Mouse (Mus musculus): ENCODE results near the gene Dera. TPM values are rescaled to one million over a fixed set of nuclear protein-coding genes. Genes with fewer than 3 reads are reported as not detected.

Gene Dera
- polyA plus RNA-seq, 1 experiment from 2014 or later, result 59.9 TPM

- H3K4me2 ChIP-seq, result no peak overlapping the region
- H3K9me3 ChIP-seq (ENCODE audit: control insufficient read depth, low read length), result no peaks in the 10 kb centered on the region
- H3K9ac ChIP-seq (ENCODE audit: low read length), result no peak overlapping the region
- DNase-seq (ENCODE audit: low spot score, missing footprints) (peak; percentile 65), ATAC-seq (ENCODE audit: low FRiP score) (no peak)
- H3K4me1 ChIP-seq (ENCODE audit: control insufficient read depth, insufficient read depth, low read length), result no peaks in the 10 kb centered on the region
- no peaks in the 10 kb centered on the region for H3K36me3 ChIP-seq (ENCODE audit: control insufficient read depth, insufficient read depth, low read length)
- no peaks in the 10 kb centered on the region for H3K27me3 ChIP-seq (ENCODE audit: control insufficient read depth, insufficient read depth, low read length)
- H3K4me3 ChIP-seq (ENCODE audit: low read depth, low read length), result no peak overlapping the region
- H3K27ac ChIP-seq (ENCODE audit: low read depth, low read length), result no peak overlapping the region
Measured at GRCm38 (mm10) chr6:137897671-137898070, 143.3 kb downstream of the Dera start.

GRCm38 (mm10) chr6:137901255-137901654, 146.9 kb downstream of the Dera start:
- no peak for DNase-seq (ENCODE audit: low spot score, missing footprints)
- no peak overlapping the region for H3K4me2 ChIP-seq
- H3K27ac ChIP-seq (ENCODE audit: low read depth, low read length), result no peak overlapping the region
- H3K27me3 ChIP-seq (ENCODE audit: control insufficient read depth, insufficient read depth, low read length), result no peaks in the 10 kb centered on the region
- H3K36me3 ChIP-seq (ENCODE audit: control insufficient read depth, insufficient read depth, low read length), result no peaks in the 10 kb centered on the region
- H3K4me3 ChIP-seq (ENCODE audit: low read depth, low read length), result no peak overlapping the region
- H3K9me3 ChIP-seq (ENCODE audit: control insufficient read depth, low read length), result no peaks in the 10 kb centered on the region
- WGBS, result 87% methylated on average over 5 of the region's 5 CpGs
- H3K9ac ChIP-seq (ENCODE audit: low read length), result no peak overlapping the region
- no peaks in the 10 kb centered on the region for H3K4me1 ChIP-seq (ENCODE audit: control insufficient read depth, insufficient read depth, low read length)
- no peak for ATAC-seq (ENCODE audit: low FRiP score)

Other genes with a start within 250 kb of the Dera start
- gene Eps8, start 99.7 kb upstream of the Dera start, polyA plus RNA-seq (2014; fragmentation: Nextera tagmentation; extraction: Ambion mirVana), result 6.7 and 6.8 TPM in 2 replicates
- gene Strap, start 19.5 kb upstream of the Dera start, polyA plus RNA-seq (2014; fragmentation: Nextera tagmentation; extraction: Ambion mirVana), result 259 and 280 TPM in 2 replicates

Measured in midbrain, embryonic 11.5 days (tissue).